Mouse (Mus musculus): ENCODE data around the gene Lamc1.

DNA sequence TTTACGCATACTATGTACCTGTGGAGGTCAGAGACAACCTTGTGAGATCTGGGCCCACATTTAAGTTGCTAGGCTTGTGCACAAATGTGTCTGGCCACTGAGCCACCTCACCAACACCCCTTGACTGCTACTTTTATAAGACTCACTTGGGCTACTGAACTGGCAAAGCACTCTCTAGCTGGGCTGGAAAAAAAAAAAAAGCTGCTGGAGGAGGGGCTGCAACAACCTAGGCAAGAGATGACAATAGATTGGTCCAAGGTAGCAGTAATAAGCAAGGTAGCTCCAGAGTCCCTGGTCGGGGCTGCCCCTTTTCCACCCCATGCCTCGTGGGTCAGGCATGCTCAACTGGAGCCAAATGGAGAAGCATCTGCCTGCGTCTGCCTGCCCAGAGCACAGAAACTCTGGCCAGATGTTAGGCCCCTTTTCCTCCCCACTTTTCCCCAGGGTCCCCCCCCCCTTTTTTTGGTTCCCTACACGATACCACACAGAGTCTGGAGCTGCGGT lies 63.7 kb downstream of the Lamc1 start:
- no peak for TF ChIP-seq CTCF (IDR thresholded peaks at IDR 0.05)
- TF ChIP-seq EP300 (IDR thresholded peaks at IDR 0.05) = no peak
